ENCODE assay signal across 11 mouse cellular contexts in genomic region chr5:110982436-110982835, GRCm38 (mm10).
DNase-seq lines count a peak whose midpoint lies in the region; ATAC-seq lines count a peak whose summit lies in the region.
"Had no signal": no experiment of that assay in that cellular context is flagged by ENCODE, and none has a peak within 500 bp of the region (broad histone marks: within the 10 kb centered on the region; RNA-seq: fewer than 3 reads in every experiment).

No protein-coding gene starts in this region.

- H3K27ac ChIP-seq in hindbrain, embryonic 13.5 days = peak overlapping the region; percentile 8; the same call in 1 of the 2 replicates
- H3K27ac ChIP-seq in hindbrain, embryonic 10.5 days = no peak overlapping the region
- no peak overlapping the region for H3K27ac ChIP-seq in midbrain, embryonic 12.5 days (replicated peaks)
- H3K27ac ChIP-seq in midbrain, embryonic 10.5 days (replicated peaks) = no peak overlapping the region
- H3K27ac ChIP-seq: lung, embryonic 15.5 days had no signal

- no peak for ATAC-seq in cerebellum, adult (ENCODE audit: insufficient number of reproducible peaks, low FRiP score, low TSS enrichment)
- no peak for ATAC-seq in hindbrain, embryonic 13.5 days (ENCODE audit: low FRiP score)
- no peak for ATAC-seq in midbrain, embryonic 12.5 days (ENCODE audit: low FRiP score, low read depth)

- peak overlapping the region; percentile 82 for H3K4me3 ChIP-seq in hindbrain, embryonic 13.5 days
- H3K4me3 ChIP-seq in hindbrain, embryonic 10.5 days = no peak overlapping the region
- no peak overlapping the region for H3K4me3 ChIP-seq in midbrain, embryonic 12.5 days
- H3K4me3 ChIP-seq in midbrain, embryonic 10.5 days = no peak overlapping the region
- H3K4me3 ChIP-seq: erythroblast, embryonic 14.5 days; lung, embryonic 15.5 days had no signal

- H3K4me2 ChIP-seq in hindbrain, embryonic 13.5 days = peak overlapping the region; percentile 78
- peak overlapping the region; percentile 96; the same call in 1 of the 2 replicates for H3K4me2 ChIP-seq in midbrain, embryonic 12.5 days (replicated peaks)
- H3K4me2 ChIP-seq: lung, embryonic 15.5 days had no signal

- 55% methylated on average over 3 of the region's 3 CpGs for WGBS in hindbrain, embryonic 13.5 days
- 62% methylated on average over 3 of the region's 3 CpGs for WGBS in hindbrain, embryonic 10.5 days
- WGBS in midbrain, embryonic 12.5 days = 67% methylated on average over 3 of the region's 3 CpGs
- 67% methylated on average over 3 of the region's 3 CpGs for WGBS in midbrain, embryonic 10.5 days

- DNase-seq in cerebellum, adult 9-10 months = peak; percentile 55
- no peak for DNase-seq in hindbrain, embryonic 10.5 days (ENCODE audit: low spot score)
- DNase-seq in midbrain, embryonic 10.5 days (ENCODE audit: low spot score) = no peak
- DNase-seq in splenic B cell, adult 2 months (ENCODE audit: low read depth, low spot score) = peak; percentile 26
- no peak for DNase-seq in adrenal gland, adult 8-10 months
- DNase-seq: layer of hippocampus, postnatal 36 days had no signal

- H3K9me3 ChIP-seq in hindbrain, embryonic 13.5 days = no peaks in the 10 kb centered on the region
- no peaks in the 10 kb centered on the region for H3K9me3 ChIP-seq in hindbrain, embryonic 10.5 days
- H3K9me3 ChIP-seq in midbrain, embryonic 12.5 days = no peaks in the 10 kb centered on the region
- H3K9me3 ChIP-seq in midbrain, embryonic 10.5 days (replicated peaks) = no peaks in the 10 kb centered on the region
- H3K9me3 ChIP-seq: lung, embryonic 15.5 days had no signal

- peaks cover 46% of the 10 kb centered on the region for H3K4me1 ChIP-seq in hindbrain, embryonic 13.5 days (replicated peaks)
- H3K4me1 ChIP-seq in hindbrain, embryonic 10.5 days (replicated peaks) = peaks cover 31% of the 10 kb centered on the region
- H3K4me1 ChIP-seq in midbrain, embryonic 12.5 days = peaks cover 9% of the 10 kb centered on the region; the same call in 1 of the 2 replicates
- H3K4me1 ChIP-seq in midbrain, embryonic 10.5 days = peaks cover 30% of the 10 kb centered on the region

- H3K36me3 ChIP-seq in hindbrain, embryonic 13.5 days = 0 out of 2 replicates have a peak, but pooled peaks cover 3% of the 10 kb centered on the region
- no peaks in the 10 kb centered on the region for H3K36me3 ChIP-seq in hindbrain, embryonic 10.5 days
- no peaks in the 10 kb centered on the region for H3K36me3 ChIP-seq in midbrain, embryonic 12.5 days
- no peaks in the 10 kb centered on the region for H3K36me3 ChIP-seq in midbrain, embryonic 10.5 days
- H3K36me3 ChIP-seq in splenic B cell, adult 2 months (ENCODE audit: control insufficient read depth, insufficient read depth, low read length, poor library complexity, severe bottlenecking) = no peaks in the 10 kb centered on the region
- H3K36me3 ChIP-seq: lung, embryonic 15.5 days had no signal

- peak overlapping the region; percentile 43; the same call in 1 of the 2 replicates for H3K9ac ChIP-seq in hindbrain, embryonic 13.5 days
- no peak overlapping the region for H3K9ac ChIP-seq in midbrain, embryonic 12.5 days (replicated peaks)
- H3K9ac ChIP-seq: lung, embryonic 15.5 days had no signal

- H3K27me3 ChIP-seq in hindbrain, embryonic 13.5 days = no peaks in the 10 kb centered on the region
- peaks cover 21% of the 10 kb centered on the region for H3K27me3 ChIP-seq in hindbrain, embryonic 10.5 days (ENCODE audit: insufficient read depth, poor library complexity, severe bottlenecking)
- peaks cover 5% of the 10 kb centered on the region; the same call in 1 of the 2 replicates for H3K27me3 ChIP-seq in midbrain, embryonic 12.5 days
- H3K27me3 ChIP-seq in midbrain, embryonic 10.5 days (ENCODE audit: low read depth, poor library complexity, severe bottlenecking) = peaks cover 26% of the 10 kb centered on the region
- no peaks in the 10 kb centered on the region for H3K27me3 ChIP-seq in splenic B cell, adult 2 months (ENCODE audit: control insufficient read depth, insufficient read depth, low read length, poor library complexity, severe bottlenecking)
- H3K27me3 ChIP-seq: lung, embryonic 15.5 days had no signal

Comparison
In these comparisons a context has a peak if more than half of its experiments do, and no peak if none do; other contexts are left out.
1. DNase-seq: peak in cerebellum, adult 9-10 months (single experiment) and splenic B cell, adult 2 months (single experiment); none in hindbrain, embryonic 10.5 days (single experiment), midbrain, embryonic 10.5 days (single experiment) and adrenal gland, adult 8-10 months (single experiment).